Mouse (Mus musculus): Measurements from ENCODE around the gene Gimap5. TPM values are rescaled to one million over a fixed set of nuclear protein-coding genes. Genes with fewer than 3 reads are reported as not detected.
A peak's percentile ranks its signal among the peaks of the same experiment; 100 is the strongest.

Gimap5 gene
- total and polyA plus RNA-seq, 2 experiments from 2014 or later = 8.4 to 12.2 TPM

DNA sequence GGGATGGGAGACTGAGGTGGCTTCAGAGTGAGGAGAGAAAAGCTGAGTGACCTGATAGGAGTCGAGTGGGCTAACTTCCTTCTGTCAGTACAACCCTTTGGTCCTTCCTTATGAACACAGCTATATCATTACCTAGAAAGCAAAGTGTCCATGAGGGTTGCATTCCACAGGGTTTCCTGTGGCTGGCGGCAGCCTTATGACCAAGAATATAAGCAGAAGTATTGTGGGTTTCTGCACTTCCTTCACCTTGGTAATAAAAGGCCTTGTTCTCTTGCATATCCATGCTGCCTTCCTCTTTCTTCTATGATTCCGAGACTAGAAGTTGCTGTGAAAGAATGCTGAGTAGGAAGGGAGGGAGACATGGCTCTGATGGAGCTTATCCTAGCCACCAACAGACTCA, 47.1 kb upstream of the Gimap5 start:
- DNase-seq (ENCODE audit: low spot score) = no peak
- Histone ChIP-seq H3K27ac (ENCODE audit: low read depth) (peak overlapping the region; percentile 88), H3K27me3 (ENCODE audit: control insufficient read depth, insufficient read depth, low read length) (no peaks in the 10 kb centered on the region), H3K9ac (replicated peaks; ENCODE audit: low read depth, low read length) (no peak overlapping the region), H3K36me3 (replicated peaks; ENCODE audit: control insufficient read depth, insufficient read depth, low read length) (0 out of 2 replicates have a peak, but pooled peaks cover 3% of the 10 kb centered on the region), H3K9me3 (replicated peaks; ENCODE audit: control insufficient read depth, low read length) (no peaks in the 10 kb centered on the region), H3K4me1 (ENCODE audit: control insufficient read depth, insufficient read depth) (0 out of 2 replicates have a peak, but pooled peaks cover 10% of the 10 kb centered on the region), H3K4me2 (ENCODE audit: low read depth, low read length) (no peak overlapping the region), H3K4me3 (ENCODE audit: low read depth, low read length) (no peak overlapping the region)
- TF ChIP-seq EP300 (IDR thresholded peaks at IDR 0.05; ENCODE audit: low read depth) (no peak), CTCF (IDR thresholded peaks at IDR 0.05; ENCODE audit: low read depth) (no peak)
- 63% methylated on average over 3 of the region's 3 CpGs for WGBS
- no peak for ATAC-seq (ENCODE audit: insufficient read depth, low read depth)

GRCm38 (mm10) chr6:48700251-48701075, 45.5 kb upstream of the Gimap5 start:
- DNase-seq (ENCODE audit: low spot score) = peak; percentile 52
- peak overlapping the region; percentile 88 for H3K27ac ChIP-seq (ENCODE audit: low read depth)
- no peak overlapping the region for H3K9ac ChIP-seq (replicated peaks; ENCODE audit: low read depth, low read length)
- H3K4me1 ChIP-seq (ENCODE audit: control insufficient read depth, insufficient read depth) = 0 out of 2 replicates have a peak, but pooled peaks cover 10% of the 10 kb centered on the region
- H3K9me3 ChIP-seq (replicated peaks; ENCODE audit: control insufficient read depth, low read length) = no peaks in the 10 kb centered on the region
- no peak overlapping the region for H3K4me3 ChIP-seq (ENCODE audit: low read depth, low read length)
- 0 out of 2 replicates have a peak, but pooled peaks cover 3% of the 10 kb centered on the region for H3K36me3 ChIP-seq (replicated peaks; ENCODE audit: control insufficient read depth, insufficient read depth, low read length)
- ATAC-seq (ENCODE audit: insufficient read depth, low read depth) = peak; percentile 73
- no peak overlapping the region for H3K4me2 ChIP-seq (ENCODE audit: low read depth, low read length)
- 34% methylated on average over 5 of the region's 5 CpGs for WGBS
- TF ChIP-seq EP300 (IDR thresholded peaks at IDR 0.05; ENCODE audit: low read depth) (peak; percentile 99), CTCF (IDR thresholded peaks at IDR 0.05; ENCODE audit: low read depth) (no peak)
- H3K27me3 ChIP-seq (ENCODE audit: control insufficient read depth, insufficient read depth, low read length) = no peaks in the 10 kb centered on the region

- Histone ChIP-seq H3K9me3 (replicated peaks; ENCODE audit: control insufficient read depth, low read length) (no peaks in the 10 kb centered on the region), H3K27ac (ENCODE audit: low read depth) (peak overlapping the region; percentile 88), H3K4me3 (ENCODE audit: low read depth, low read length) (no peak overlapping the region), H3K36me3 (replicated peaks; ENCODE audit: control insufficient read depth, insufficient read depth, low read length) (0 out of 2 replicates have a peak, but pooled peaks cover 3% of the 10 kb centered on the region), H3K9ac (replicated peaks; ENCODE audit: low read depth, low read length) (no peak overlapping the region), H3K27me3 (ENCODE audit: control insufficient read depth, insufficient read depth, low read length) (no peaks in the 10 kb centered on the region), H3K4me2 (ENCODE audit: low read depth, low read length) (no peak overlapping the region), H3K4me1 (ENCODE audit: control insufficient read depth, insufficient read depth) (0 out of 2 replicates have a peak, but pooled peaks cover 10% of the 10 kb centered on the region)
- DNase-seq (ENCODE audit: low spot score) = no peak
- WGBS = 78% methylated on average over 7 of the region's 7 CpGs
- TF ChIP-seq EP300 (IDR thresholded peaks at IDR 0.05; ENCODE audit: low read depth) = no peak
- TF ChIP-seq CTCF (IDR thresholded peaks at IDR 0.05; ENCODE audit: low read depth) = no peak
- ATAC-seq (ENCODE audit: insufficient read depth, low read depth) = no peak
Observed at GRCm38 (mm10) chr6:48702146-48702545, 43.9 kb upstream of the Gimap5 start.

- 65% methylated on average over 5 of the region's 5 CpGs for WGBS
- Histone ChIP-seq H3K27ac (ENCODE audit: low read depth) (peak overlapping the region; percentile 88; the same call in 1 of the 2 replicates), H3K27me3 (ENCODE audit: control insufficient read depth, insufficient read depth, low read length) (no peaks in the 10 kb centered on the region), H3K9me3 (replicated peaks; ENCODE audit: control insufficient read depth, low read length) (no peaks in the 10 kb centered on the region), H3K4me1 (ENCODE audit: control insufficient read depth, insufficient read depth) (0 out of 2 replicates have a peak, but pooled peaks cover 10% of the 10 kb centered on the region), H3K36me3 (replicated peaks; ENCODE audit: control insufficient read depth, insufficient read depth, low read length) (0 out of 2 replicates have a peak, but pooled peaks cover 3% of the 10 kb centered on the region), H3K4me2 (ENCODE audit: low read depth, low read length) (no peak overlapping the region), H3K9ac (replicated peaks; ENCODE audit: low read depth, low read length) (no peak overlapping the region), H3K4me3 (ENCODE audit: low read depth, low read length) (no peak overlapping the region)
- DNase-seq (ENCODE audit: low spot score) (no peak), ATAC-seq (ENCODE audit: insufficient read depth, low read depth) (no peak)
- no peak for TF ChIP-seq CTCF (IDR thresholded peaks at IDR 0.05; ENCODE audit: low read depth)
- no peak for TF ChIP-seq EP300 (IDR thresholded peaks at IDR 0.05; ENCODE audit: low read depth)
Observed at GRCm38 (mm10) chr6:48702601-48703000, 43.4 kb upstream of the Gimap5 start.

DNA sequence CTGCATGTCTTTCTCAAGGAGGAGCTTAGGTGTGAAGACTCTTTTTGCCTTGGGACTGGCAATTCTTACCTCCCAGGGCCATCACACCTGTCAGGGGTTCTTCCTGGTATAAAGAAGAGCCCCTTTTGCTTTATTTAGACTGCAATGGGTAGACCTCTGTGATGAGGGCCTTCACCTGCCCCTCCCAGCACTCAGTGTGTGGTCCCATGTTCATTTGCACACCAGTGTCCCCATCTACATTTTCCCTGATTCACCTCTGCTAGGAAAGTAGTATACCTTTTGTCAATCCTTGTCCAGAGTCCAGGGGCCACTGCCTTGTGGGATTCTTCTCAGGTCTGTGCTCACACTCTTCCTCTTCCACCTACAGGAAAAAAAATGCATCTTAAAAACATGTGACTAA, 41.9 kb upstream of the Gimap5 start:
- Histone ChIP-seq H3K27ac (ENCODE audit: low read depth) (no peak overlapping the region), H3K4me3 (ENCODE audit: low read depth, low read length) (no peak overlapping the region), H3K4me2 (ENCODE audit: low read depth, low read length) (no peak overlapping the region), H3K36me3 (replicated peaks; ENCODE audit: control insufficient read depth, insufficient read depth, low read length) (0 out of 2 replicates have a peak, but pooled peaks cover 3% of the 10 kb centered on the region), H3K4me1 (ENCODE audit: control insufficient read depth, insufficient read depth) (0 out of 2 replicates have a peak, but pooled peaks cover 10% of the 10 kb centered on the region), H3K27me3 (ENCODE audit: control insufficient read depth, insufficient read depth, low read length) (no peaks in the 10 kb centered on the region), H3K9ac (replicated peaks; ENCODE audit: low read depth, low read length) (no peak overlapping the region), H3K9me3 (replicated peaks; ENCODE audit: control insufficient read depth, low read length) (no peaks in the 10 kb centered on the region)
- ATAC-seq (ENCODE audit: insufficient read depth, low read depth) (no peak), DNase-seq (ENCODE audit: low spot score) (no peak)
- no peak for TF ChIP-seq EP300 (IDR thresholded peaks at IDR 0.05; ENCODE audit: low read depth)
- TF ChIP-seq CTCF (IDR thresholded peaks at IDR 0.05; ENCODE audit: low read depth) = no peak
